Comparison of ENCODE assay signal across 22 mouse cellular contexts in genomic region chr3:126166542-126166941, GRCm38 (mm10).
A peak's percentile ranks its signal among the peaks of the same experiment; 100 is the strongest.
DNase-seq lines count a peak whose midpoint lies in the region; ATAC-seq and TF ChIP-seq lines count a peak whose summit lies in the region.
"Had no signal": no experiment of that assay in that cellular context is flagged by ENCODE, and none has a peak within 500 bp of the region (broad histone marks: within the 10 kb centered on the region; RNA-seq: fewer than 3 reads in every experiment).

No protein-coding gene starts in this region.

- no peak overlapping the region for H3K27ac ChIP-seq in midbrain, postnatal 0 days (ENCODE audit: low read depth, low read length)
- H3K27ac ChIP-seq in midbrain, embryonic 10.5 days (replicated peaks) = no peak overlapping the region
- H3K27ac ChIP-seq in neural tube, embryonic 11.5 days (ENCODE audit: low read depth, low read length) = no peak overlapping the region
- no peak overlapping the region for H3K27ac ChIP-seq in neural tube, embryonic 14.5 days (ENCODE audit: low read depth, low read length)
- no peak overlapping the region for H3K27ac ChIP-seq in neural tube, embryonic 15.5 days (replicated peaks)
- H3K27ac ChIP-seq in left cerebral cortex, adult 2 months = no peak overlapping the region

- 73% methylated on average over 1 of the region's 1 CpGs for WGBS in midbrain, postnatal 0 days
- WGBS in midbrain, embryonic 10.5 days = 83% methylated on average over 1 of the region's 1 CpGs
- 68% methylated on average over 1 of the region's 1 CpGs for WGBS in neural tube, embryonic 11.5 days
- 45% methylated on average over 1 of the region's 1 CpGs for WGBS in neural tube, embryonic 14.5 days
- 44% methylated on average over 1 of the region's 1 CpGs for WGBS in neural tube, embryonic 15.5 days

- DNase-seq in midbrain, postnatal 0 days (ENCODE audit: low spot score) = peak; percentile 3
- no peak for DNase-seq in midbrain, embryonic 10.5 days (ENCODE audit: low spot score)
- no peak for DNase-seq in neural tube, embryonic 11.5 days (ENCODE audit: low spot score)
- no peak for DNase-seq in neural tube, embryonic 10.5 days (ENCODE audit: extremely low spot score, low spot score)
- DNase-seq in left cerebral cortex, adult 2 months (ENCODE audit: extremely low spot score in 1 of 2, low spot score in 2 of 2) = no peak
- no peak for DNase-seq in thymus, postnatal 0 days (ENCODE audit: low spot score)
- DNase-seq: adrenal gland, adult 2 months; adrenal gland, adult 8-10 months; adrenal gland, postnatal 10 days; adrenal gland, postnatal 14 days; adrenal gland, postnatal 25 days; adrenal gland, postnatal 36 days; B cell, adult 2 months; cerebellum, adult 11 months; cerebellum, adult 11-12 months had no signal

- H3K27me3 ChIP-seq in midbrain, postnatal 0 days (ENCODE audit: insufficient read depth, low read length) = no peaks in the 10 kb centered on the region
- no peaks in the 10 kb centered on the region for H3K27me3 ChIP-seq in midbrain, embryonic 10.5 days (ENCODE audit: low read depth, poor library complexity, severe bottlenecking)
- H3K27me3 ChIP-seq in neural tube, embryonic 11.5 days (ENCODE audit: control insufficient read depth, insufficient read depth, low read length) = no peaks in the 10 kb centered on the region
- no peaks in the 10 kb centered on the region for H3K27me3 ChIP-seq in neural tube, embryonic 14.5 days (ENCODE audit: control insufficient read depth, insufficient read depth, low read length)
- H3K27me3 ChIP-seq in neural tube, embryonic 15.5 days (replicated peaks) = no peaks in the 10 kb centered on the region
- H3K27me3 ChIP-seq: CH12.LX, Patski had no signal

- ATAC-seq in midbrain, postnatal 0 days (ENCODE audit: low FRiP score) = no peak
- ATAC-seq in neural tube, embryonic 11.5 days (ENCODE audit: insufficient read depth, low FRiP score, low TSS enrichment) = peak; percentile 67
- ATAC-seq in neural tube, embryonic 14.5 days (ENCODE audit: low read depth) = peak; percentile 78; the same call in 1 of the 2 replicates
- peak; percentile 57 for ATAC-seq in neural tube, embryonic 15.5 days (ENCODE audit: low FRiP score)
- ATAC-seq: activated CD4-positive, CD25-positive, alpha-beta regulatory T cell, adult 4 months; CD4-positive, CD25-positive, alpha-beta regulatory T cell, adult 4 months; Patski had no signal

- no peaks in the 10 kb centered on the region for H3K9me3 ChIP-seq in midbrain, postnatal 0 days (ENCODE audit: low read length)
- H3K9me3 ChIP-seq in midbrain, embryonic 10.5 days (replicated peaks) = no peaks in the 10 kb centered on the region
- H3K9me3 ChIP-seq in neural tube, embryonic 11.5 days (ENCODE audit: control insufficient read depth, low read length) = no peaks in the 10 kb centered on the region
- H3K9me3 ChIP-seq in neural tube, embryonic 14.5 days (ENCODE audit: control insufficient read depth, low read length) = no peaks in the 10 kb centered on the region
- no peaks in the 10 kb centered on the region for H3K9me3 ChIP-seq in neural tube, embryonic 15.5 days (replicated peaks)

- no peaks in the 10 kb centered on the region for H3K36me3 ChIP-seq in midbrain, postnatal 0 days (ENCODE audit: insufficient read depth, low read length)
- no peaks in the 10 kb centered on the region for H3K36me3 ChIP-seq in midbrain, embryonic 10.5 days
- H3K36me3 ChIP-seq in neural tube, embryonic 11.5 days (ENCODE audit: control insufficient read depth, insufficient read depth, low read length) = no peaks in the 10 kb centered on the region
- H3K36me3 ChIP-seq in neural tube, embryonic 14.5 days (ENCODE audit: control insufficient read depth, insufficient read depth, low read length) = no peaks in the 10 kb centered on the region
- H3K36me3 ChIP-seq in neural tube, embryonic 15.5 days = no peaks in the 10 kb centered on the region
- H3K36me3 ChIP-seq: G1E had no signal

- no peak overlapping the region for H3K9ac ChIP-seq in midbrain, postnatal 0 days (replicated peaks; ENCODE audit: low read length, poor library complexity, severe bottlenecking)
- no peak overlapping the region for H3K9ac ChIP-seq in neural tube, embryonic 11.5 days (ENCODE audit: low read length)
- H3K9ac ChIP-seq in neural tube, embryonic 14.5 days (replicated peaks; ENCODE audit: low read depth, low read length) = no peak overlapping the region
- no peak overlapping the region for H3K9ac ChIP-seq in neural tube, embryonic 15.5 days (replicated peaks)

- no peak for TF ChIP-seq CTCF in midbrain, postnatal 0 days (IDR thresholded peaks at IDR 0.05)
- TF ChIP-seq CTCF in left cerebral cortex, adult 2 months (IDR thresholded peaks at IDR 0.05) = no peak

- no peak overlapping the region for H3K4me3 ChIP-seq in midbrain, postnatal 0 days (ENCODE audit: low read depth, low read length)
- no peak overlapping the region for H3K4me3 ChIP-seq in midbrain, embryonic 10.5 days
- H3K4me3 ChIP-seq in neural tube, embryonic 11.5 days (ENCODE audit: low read depth, low read length) = no peak overlapping the region
- no peak overlapping the region for H3K4me3 ChIP-seq in neural tube, embryonic 14.5 days (ENCODE audit: low read depth, low read length)
- no peak overlapping the region for H3K4me3 ChIP-seq in neural tube, embryonic 15.5 days (replicated peaks)
- H3K4me3 ChIP-seq in left cerebral cortex, adult 2 months = no peak overlapping the region

- no peaks in the 10 kb centered on the region for H3K4me1 ChIP-seq in midbrain, postnatal 0 days (ENCODE audit: insufficient read depth, low read length)
- no peaks in the 10 kb centered on the region for H3K4me1 ChIP-seq in midbrain, embryonic 10.5 days
- H3K4me1 ChIP-seq in neural tube, embryonic 11.5 days (ENCODE audit: control insufficient read depth, insufficient read depth, low read length) = no peaks in the 10 kb centered on the region
- no peaks in the 10 kb centered on the region for H3K4me1 ChIP-seq in neural tube, embryonic 14.5 days (ENCODE audit: control insufficient read depth, insufficient read depth, low read length)
- H3K4me1 ChIP-seq in neural tube, embryonic 15.5 days = no peaks in the 10 kb centered on the region

- intact Hi-C loops in left cerebral cortex, adult 2 months (cut with DNase I) = no loop called here

- H3K4me2 ChIP-seq in midbrain, postnatal 0 days (ENCODE audit: low read depth, low read length, poor library complexity, severe bottlenecking) = no peak overlapping the region
- H3K4me2 ChIP-seq in neural tube, embryonic 11.5 days (ENCODE audit: low read depth) = no peak overlapping the region
- no peak overlapping the region for H3K4me2 ChIP-seq in neural tube, embryonic 14.5 days (ENCODE audit: low read depth, low read length)
- no peak overlapping the region for H3K4me2 ChIP-seq in neural tube, embryonic 15.5 days
